ENCODE assay signal across 8 mouse cellular contexts in the genomic region with DNA sequence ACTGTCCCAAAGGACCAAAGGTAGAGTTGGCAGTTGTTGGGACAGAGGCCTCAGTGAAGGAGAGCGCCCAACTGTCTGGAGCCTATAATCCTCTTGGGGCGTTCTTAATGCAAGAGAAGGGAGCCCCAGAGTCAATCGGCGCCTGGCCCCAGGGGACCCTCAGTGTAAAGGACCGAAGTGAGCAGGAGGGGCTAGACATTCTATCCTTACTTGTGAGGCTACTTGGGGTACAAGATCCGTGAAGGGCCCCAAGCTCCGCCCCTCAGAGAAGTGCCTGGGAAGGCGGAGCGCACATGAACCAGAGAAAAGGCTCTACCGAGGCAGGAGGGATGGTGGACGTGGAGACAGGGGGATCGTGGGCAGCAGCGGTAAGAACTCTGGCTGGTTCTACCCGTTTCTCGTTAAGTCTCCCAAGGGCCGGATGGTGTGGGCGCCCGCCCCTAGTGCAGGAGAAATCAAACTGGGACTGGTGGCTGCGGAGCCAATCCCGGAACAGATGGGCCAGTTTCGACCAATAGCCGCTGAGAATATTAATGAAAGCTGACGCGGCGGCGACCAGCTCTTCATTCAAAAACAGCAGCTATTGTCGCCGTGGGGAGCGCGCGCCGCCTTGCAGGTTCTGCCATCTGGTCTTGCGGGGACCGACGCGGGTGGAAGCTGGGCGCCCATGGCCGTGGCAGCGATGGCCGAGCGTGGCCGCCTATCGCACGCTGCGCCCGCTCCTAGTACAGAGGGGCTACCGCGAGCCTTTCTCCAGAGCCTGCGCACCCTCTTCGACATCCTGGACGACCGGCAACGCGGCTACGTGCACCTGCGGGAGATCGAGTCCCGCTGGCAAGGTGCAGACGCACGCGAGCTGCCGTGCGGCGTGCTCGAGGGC. TPM values are rescaled to one million over a fixed set of nuclear protein-coding genes. Genes with fewer than 3 reads are reported as not detected.
A peak's percentile ranks its signal among the peaks of the same experiment; 100 is the strongest.
DNase-seq lines count a peak whose midpoint lies in the region; ATAC-seq lines count a peak whose summit lies in the region.

A gene (plus strand): TSS at position 558 of the 880 bp plus-strand sequence.

- no peaks in the 10 kb centered on the region; the same call in none of the 2 replicates for H3K36me3 ChIP-seq in embryonic facial prominence, embryonic 11.5 days (replicated peaks; ENCODE audit: control insufficient read depth, insufficient read depth, low read depth, low read length)
- peaks cover 8% of the 10 kb centered on the region for H3K36me3 ChIP-seq in midbrain, embryonic 11.5 days (ENCODE audit: control insufficient read depth, insufficient read depth, low read length)

- no peaks in the 10 kb centered on the region for H3K27me3 ChIP-seq in embryonic facial prominence, embryonic 11.5 days (ENCODE audit: control insufficient read depth, insufficient read depth, low read length)
- no peaks in the 10 kb centered on the region for H3K27me3 ChIP-seq in midbrain, embryonic 11.5 days (ENCODE audit: control insufficient read depth, insufficient read depth, low read length)

- DNase-seq in 3T3-L1 (ENCODE audit: low read depth, low spot score): peak; percentile 90
- DNase-seq in adrenal gland, postnatal 25 days: peak; percentile 85
- peak; percentile 93 for DNase-seq in embryonic facial prominence, embryonic 11.5 days (ENCODE audit: low spot score)
- peak; percentile 100 for DNase-seq in heart, adult 11 months
- peak; percentile 86 for DNase-seq in kidney, adult 11 months
- DNase-seq in left cerebral cortex, postnatal 4 days: peak; percentile 90
- DNase-seq in midbrain, embryonic 11.5 days (ENCODE audit: low spot score, missing footprints): peak; percentile 97
- peak; percentile 80 for DNase-seq in right cerebral cortex, postnatal 4 days

- peak; percentile 92 for ATAC-seq in embryonic facial prominence, embryonic 11.5 days (replicated peaks; ENCODE audit: insufficient number of reproducible peaks, low FRiP score, low TSS enrichment, low read depth)
- peak; percentile 95 for ATAC-seq in midbrain, embryonic 11.5 days (ENCODE audit: low FRiP score)

- H3K4me3 ChIP-seq in embryonic facial prominence, embryonic 11.5 days (ENCODE audit: low read depth, low read length): peak within 1 kb of the TSS; percentile 79
- peak within 1 kb of the TSS; percentile 86 for H3K4me3 ChIP-seq in midbrain, embryonic 11.5 days (ENCODE audit: low read depth, low read length)

- intact Hi-C loops in left cerebral cortex, postnatal 4 days (cut with DNase I): no loop called here

- peaks cover 8% of the 10 kb centered on the region for H3K4me1 ChIP-seq in embryonic facial prominence, embryonic 11.5 days (ENCODE audit: control insufficient read depth, insufficient read depth, low read length)
- peaks cover 24% of the 10 kb centered on the region for H3K4me1 ChIP-seq in midbrain, embryonic 11.5 days (ENCODE audit: control insufficient read depth, insufficient read depth, low read length)

- H3K4me2 ChIP-seq in embryonic facial prominence, embryonic 11.5 days (ENCODE audit: low read depth, low read length): peak within 1 kb of the TSS; percentile 96
- peak within 1 kb of the TSS; percentile 87 for H3K4me2 ChIP-seq in midbrain, embryonic 11.5 days

- WGBS in embryonic facial prominence, embryonic 11.5 days: under 1% methylated on average over 65 of the region's 65 CpGs
- WGBS in midbrain, embryonic 11.5 days: under 1% methylated on average over 65 of the region's 65 CpGs

- H3K9me3 ChIP-seq in embryonic facial prominence, embryonic 11.5 days (replicated peaks; ENCODE audit: control insufficient read depth, low read length): no peaks in the 10 kb centered on the region
- H3K9me3 ChIP-seq in midbrain, embryonic 11.5 days (ENCODE audit: control insufficient read depth, low read length): no peaks in the 10 kb centered on the region

- H3K27ac ChIP-seq in embryonic facial prominence, embryonic 11.5 days (replicated peaks; ENCODE audit: low read depth, low read length): peak within 1 kb of the TSS; percentile 82
- H3K27ac ChIP-seq in midbrain, embryonic 11.5 days (ENCODE audit: low read depth, low read length): peak within 1 kb of the TSS; percentile 80

- peak within 1 kb of the TSS; percentile 82 for H3K9ac ChIP-seq in embryonic facial prominence, embryonic 11.5 days (replicated peaks; ENCODE audit: low read length)
- peak within 1 kb of the TSS; percentile 85 for H3K9ac ChIP-seq in midbrain, embryonic 11.5 days (ENCODE audit: low read length)

RNA-seq across cellular contexts. Expression of the gene that starts here (rescaled TPM):
- 1.6 and 2.1 TPM in 2 replicates for total RNA-seq in adrenal gland, postnatal 25 days (2021)
- polyA plus RNA-seq in embryonic facial prominence, embryonic 11.5 days (2014; fragmentation: Nextera tagmentation; extraction: Ambion mirVana): 39.1 and 43.2 TPM in 2 replicates
- total RNA-seq in left cerebral cortex, postnatal 4 days (2021): 10 to 100 TPM; 11.7 to 11.8 TPM
- polyA plus RNA-seq in midbrain, embryonic 11.5 days (2014; fragmentation: Nextera tagmentation; extraction: Ambion mirVana): 47.9 and 53.3 TPM in 2 replicates

Comparison
In these comparisons a context has a peak if more than half of its experiments do, and no peak if none do; other contexts are left out.
1. Peak in every context shown above with its lines: DNase-seq, ATAC-seq, H3K4me3 ChIP-seq and H3K27ac ChIP-seq.